8 mouse cellular contexts compared by ENCODE assay signal in the genomic region with DNA sequence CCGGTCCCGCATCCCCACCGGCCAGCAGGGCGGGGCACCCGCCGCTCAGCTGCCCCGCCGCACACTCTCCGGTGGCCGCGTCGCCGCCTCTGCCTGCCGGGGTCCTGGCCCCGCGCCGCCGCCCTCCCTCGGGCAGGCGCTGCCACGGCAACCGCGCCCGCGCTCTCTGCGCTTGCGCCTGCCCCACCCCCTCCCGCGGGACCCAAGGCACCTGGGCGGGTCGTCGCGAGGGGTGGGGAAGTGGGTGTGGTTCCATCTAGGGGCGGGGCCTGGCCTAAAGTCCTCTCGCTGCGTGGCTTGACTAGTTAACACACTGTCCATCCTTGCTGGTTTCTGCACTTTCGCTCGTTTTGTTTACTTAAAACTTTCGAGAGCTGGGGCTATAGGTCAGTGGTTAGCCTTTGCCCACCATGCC. TPM values are rescaled to one million over a fixed set of nuclear protein-coding genes. Genes with fewer than 3 reads are reported as not detected.
DNase-seq lines count a peak whose midpoint lies in the region; ATAC-seq and TF ChIP-seq lines count a peak whose summit lies in the region.

TSS of gene Stx2 (minus strand) at position 163 of the 415 bp plus-strand sequence.

- H3K9me3 ChIP-seq in lung, embryonic 14.5 days (ENCODE audit: low read depth, low read length) = no peaks in the 10 kb centered on the region

- no peaks in the 10 kb centered on the region for H3K27me3 ChIP-seq in lung, embryonic 14.5 days (ENCODE audit: insufficient read depth, low read length)

- no peak for TF ChIP-seq CTCF in lung, embryonic 14.5 days (IDR thresholded peaks at IDR 0.05; ENCODE audit: low read depth)

- peaks cover 4% of the 10 kb centered on the region; the same call in 1 of the 2 replicates for H3K36me3 ChIP-seq in lung, embryonic 14.5 days (ENCODE audit: insufficient read depth)

- H3K27ac ChIP-seq in lung, embryonic 14.5 days (ENCODE audit: low read depth) = peak within 1 kb of the TSS; percentile 63

- DNase-seq in MN1 (ENCODE audit: low spot score) = peak; percentile 94
- peak; percentile 90 for DNase-seq in cerebellum, adult 8-10 months
- peak; percentile 85 for DNase-seq in forelimb bud, embryonic 11.5 days (ENCODE audit: low read depth, low spot score)
- DNase-seq in heart, postnatal 4 days = peak; percentile 93
- DNase-seq in layer of hippocampus, adult 8-10 months (ENCODE audit: low spot score in 2 of 2) = peak; percentile 83 to 87
- DNase-seq in lung, embryonic 14.5 days = peak; percentile 93
- DNase-seq in testis, postnatal 14 days (ENCODE audit: low spot score) = peak; percentile 88

- peak within 1 kb of the TSS; percentile 89 for H3K4me2 ChIP-seq in lung, embryonic 14.5 days

- ATAC-seq in lung, embryonic 14.5 days (ENCODE audit: insufficient read depth) = peak; percentile 92
- peak; percentile 87 for ATAC-seq in neutrophil, adult 5-6 weeks (ENCODE audit: extremely low read depth, insufficient number of reproducible peaks, low FRiP score, poor library complexity, severe bottlenecking)

- WGBS in lung, embryonic 14.5 days = under 1% methylated on average over 39 of the region's 39 CpGs

- H3K9ac ChIP-seq in lung, embryonic 14.5 days = peak within 1 kb of the TSS; percentile 77

- H3K4me3 ChIP-seq in lung, embryonic 14.5 days (ENCODE audit: low read depth, low read length) = peak within 1 kb of the TSS; percentile 72

- H3K4me1 ChIP-seq in lung, embryonic 14.5 days (ENCODE audit: insufficient read depth) = 0 out of 2 replicates have a peak, but pooled peaks cover 6% of the 10 kb centered on the region

RNA-seq across cellular contexts. Expression of gene Stx2, which starts in this region (rescaled TPM):
- total RNA-seq in heart, postnatal 4 days (2021) = 10 to 100 TPM; 20.4 to 21.6 TPM
- total RNA-seq in layer of hippocampus, adult 8-10 months (2022) = 10 to 100 TPM; 28.6 to 39.2 (median 33.4) TPM
- 27.1 and 28.5 TPM in 2 replicates for polyA plus RNA-seq in lung, embryonic 14.5 days (2014; fragmentation: Nextera tagmentation; extraction: Ambion mirVana)
- 23.5 and 27.7 TPM in 2 replicates for total RNA-seq in neutrophil, adult 5-6 weeks (2017)

Comparison
In these comparisons a context has a peak if more than half of its experiments do, and no peak if none do; other contexts are left out.
1. Peak in every context shown above with its lines: DNase-seq, ATAC-seq, H3K4me3 ChIP-seq and H3K27ac ChIP-seq.